Mouse (Mus musculus) retina, adult 2 months (tissue): Measurements from ENCODE around the gene Anxa4.

Source experiments
- DNase-seq: peaks from one replicate; pipeline ENCODE4 v3.0.0-alpha.2; 2012; ENCODE audit warnings: low read depth, low spot score

The Anxa4 gene

GRCm38 (mm10) chr6:86754105-86754863, 39.1 kb downstream of the Anxa4 start:
- DNase-seq = no peak

- no peak for DNase-seq
Observed at GRCm38 (mm10) chr6:86752843-86753485, 40.4 kb downstream of the Anxa4 start.

- no peak for DNase-seq
Observed at GRCm38 (mm10) chr6:86750961-86751360, 42.4 kb downstream of the Anxa4 start.

GRCm38 (mm10) chr6:86749817-86750216, 43.6 kb downstream of the Anxa4 start:
- DNase-seq = no peak

- DNase-seq = no peak
Observed at GRCm38 (mm10) chr6:86747171-86747570, 46.2 kb downstream of the Anxa4 start.

- no peak for DNase-seq
Observed at GRCm38 (mm10) chr6:86740652-86741051, 52.7 kb downstream of the Anxa4 start.

GRCm38 (mm10) chr6:86736830-86737229, 56.6 kb downstream of the Anxa4 start:
- DNase-seq = no peak

GRCm38 (mm10) chr6:86736313-86736712, 57.1 kb downstream of the Anxa4 start:
- no peak for DNase-seq

- DNase-seq = peak; percentile 94
Observed at GRCm38 (mm10) chr6:86733183-86733876, 60.1 kb downstream of the Anxa4 start, which contains the start of gene Gmcl1. Gene Gmcl1, minus strand, starts transcription at chr6:86733383.

- no peak for DNase-seq
Observed at GRCm38 (mm10) chr6:86732276-86733173, 60.9 kb downstream of the Anxa4 start.

- no peak for DNase-seq
Observed at GRCm38 (mm10) chr6:86728711-86729110, 64.7 kb downstream of the Anxa4 start.

GRCm38 (mm10) chr6:86721977-86722376, 71.4 kb downstream of the Anxa4 start:
- DNase-seq = no peak

GRCm38 (mm10) chr6:86708072-86708774, 85.2 kb downstream of the Anxa4 start:
- DNase-seq = no peak

GRCm38 (mm10) chr6:86702577-86702976, 90.8 kb downstream of the Anxa4 start:
- no peak for DNase-seq

GRCm38 (mm10) chr6:86697903-86698302, 95.5 kb downstream of the Anxa4 start:
- DNase-seq = no peak

- DNase-seq = no peak
Observed at GRCm38 (mm10) chr6:86696213-86696612, 97.2 kb downstream of the Anxa4 start.

- peak; percentile 26 for DNase-seq
Observed at GRCm38 (mm10) chr6:86694465-86694864, 98.9 kb downstream of the Anxa4 start.

GRCm38 (mm10) chr6:86689671-86690070, 103.7 kb downstream of the Anxa4 start:
- DNase-seq = no peak

GRCm38 (mm10) chr6:86686971-86687370, 106.4 kb downstream of the Anxa4 start:
- DNase-seq = no peak
